Mouse (Mus musculus) cerebellum, adult 2 months (tissue): Measurements from ENCODE around the gene Acly. TPM values are rescaled to one million over a fixed set of nuclear protein-coding genes. Genes with fewer than 3 reads are reported as not detected.
A peak's percentile ranks its signal among the peaks of the same experiment; 100 is the strongest.

Experiments
- DNase-seq, 2 experiments: peaks; one replicate each; pipeline ENCODE4 v3.0.0; 2021
- H3K27ac ChIP-seq: fragments of 200-500 bp; 2 replicates; pipeline ENCODE4 v1.5.1; 2012; ENCODE audit warnings: low read length, control low read depth, inconsistent platforms; ENCODE audit not compliant: insufficient read depth
- H3K27me3 ChIP-seq: fragments of 200-500 bp; 2 replicates; pipeline ENCODE4 v1.6.1; 2012; ENCODE audit warnings: inconsistent platforms, mild to moderate bottlenecking, low read length, moderate library complexity; ENCODE audit not compliant: control insufficient read depth, insufficient read depth
- H3K4me1 ChIP-seq: fragments of 200-500 bp; 2 replicates; pipeline ENCODE4 v1.6.1; 2011; ENCODE audit warnings: low read length; ENCODE audit not compliant: control insufficient read depth, insufficient read depth
- H3K4me3 ChIP-seq: fragments of 200-500 bp; replicated peaks from 2 replicates; pipeline ENCODE3; 2011; ENCODE audit warnings: mild to moderate bottlenecking, low read depth, low read length, control low read depth; ENCODE audit not compliant: insufficient read depth
- CTCF ChIP-seq: fragments of 200-500 bp; IDR thresholded peaks from 2 replicates; pipeline ENCODE4 v1.5.1; 2011; ENCODE audit warnings: low read depth, mild to moderate bottlenecking, control low read depth, low read length, moderate library complexity, borderline replicate concordance; ENCODE audit not compliant: insufficient read depth
- POLR2A ChIP-seq: fragments of 200-500 bp; IDR thresholded peaks from 2 replicates; pipeline ENCODE4 v1.6.1; 2011; ENCODE audit warnings: low read length, control low read depth, borderline replicate concordance; ENCODE audit not compliant: insufficient read depth
- whole genome bisulfite sequencing: fragments of 180-500 bp; shearing (Covaris S2); methylation state at CpG from one replicate; pipeline ENCODE4 v1.1.7; 2018; 5-methylcytosine and 5-hydroxymethylcytosine counted together
- polyA plus RNA-seq: library from polyadenylated mRNA; depleted of rRNA; stranded (reverse); fragments of >200 nt; gene quantifications from 2 replicates; pipeline ENCODE4 v1.2.3, GENCODE M21; 2012

Gene Acly
- polyA plus RNA-seq, 1 experiment = 156 TPM

GRCm38 (mm10) chr11:100569789-100570188 is 42.0 kb upstream of the Acly start:
- 67% methylated on average over 9 of the region's 9 CpGs for WGBS
- no peaks in the 10 kb centered on the region; the same call in 1 of the 2 replicates for H3K4me1 ChIP-seq
- H3K27me3 ChIP-seq = no peaks in the 10 kb centered on the region
- no peak for DNase-seq
- TF ChIP-seq POLR2A (no peak), CTCF (no peak)
- no peak overlapping the region for H3K27ac ChIP-seq
- H3K4me3 ChIP-seq = no peak overlapping the region

- Histone ChIP-seq H3K4me3 (no peak overlapping the region), H3K4me1 (peaks cover 3% of the 10 kb centered on the region; the same call in 1 of the 2 replicates), H3K27ac (no peak overlapping the region), H3K27me3 (no peaks in the 10 kb centered on the region)
- 82% methylated on average over 8 of the region's 8 CpGs for WGBS
- no peak for DNase-seq
- TF ChIP-seq CTCF (no peak), POLR2A (no peak)
Observed at GRCm38 (mm10) chr11:100568692-100569091, 40.9 kb upstream of the Acly start.

- TF ChIP-seq CTCF = no peak
- no peak for TF ChIP-seq POLR2A
- 52% methylated on average over 9 of the region's 9 CpGs for WGBS
Observed at GRCm38 (mm10) chr11:100567815-100568245, 40.0 kb upstream of the Acly start.

DNA sequence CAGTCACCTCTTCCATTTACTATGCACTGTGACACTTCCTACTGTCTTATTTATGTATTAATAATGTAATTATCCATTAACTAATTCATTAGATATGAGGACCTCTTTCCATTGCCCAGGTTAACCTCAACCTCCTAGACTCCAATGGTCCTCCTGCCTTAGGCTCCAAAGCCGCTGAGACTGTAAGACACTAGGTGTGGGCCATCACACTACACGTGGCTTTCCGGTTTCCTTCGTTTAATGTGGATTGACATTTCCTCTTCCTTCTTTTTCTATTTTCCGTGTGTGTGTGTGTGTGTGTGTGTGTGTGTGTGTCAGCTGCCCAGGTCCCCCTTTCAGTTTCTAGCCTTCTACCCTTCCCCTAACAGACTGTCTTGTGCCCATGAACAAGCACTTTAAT is 39.4 kb upstream of the Acly start:
- no peak for DNase-seq
- Histone ChIP-seq H3K27me3 (no peaks in the 10 kb centered on the region), H3K4me1 (peaks cover 3% of the 10 kb centered on the region; the same call in 1 of the 2 replicates), H3K27ac (no peak overlapping the region), H3K4me3 (no peak overlapping the region)
- TF ChIP-seq CTCF (no peak), POLR2A (no peak)
- WGBS = 76% methylated on average over 5 of the region's 5 CpGs

More at GRCm38 (mm10) chr11:100567815-100568245, 40.0 kb upstream of the Acly start:
- Histone ChIP-seq H3K27ac (no peak overlapping the region), H3K27me3 (no peaks in the 10 kb centered on the region), H3K4me3 (no peak overlapping the region), H3K4me1 (peaks cover 3% of the 10 kb centered on the region; the same call in 1 of the 2 replicates)
- DNase-seq = no peak

DNA sequence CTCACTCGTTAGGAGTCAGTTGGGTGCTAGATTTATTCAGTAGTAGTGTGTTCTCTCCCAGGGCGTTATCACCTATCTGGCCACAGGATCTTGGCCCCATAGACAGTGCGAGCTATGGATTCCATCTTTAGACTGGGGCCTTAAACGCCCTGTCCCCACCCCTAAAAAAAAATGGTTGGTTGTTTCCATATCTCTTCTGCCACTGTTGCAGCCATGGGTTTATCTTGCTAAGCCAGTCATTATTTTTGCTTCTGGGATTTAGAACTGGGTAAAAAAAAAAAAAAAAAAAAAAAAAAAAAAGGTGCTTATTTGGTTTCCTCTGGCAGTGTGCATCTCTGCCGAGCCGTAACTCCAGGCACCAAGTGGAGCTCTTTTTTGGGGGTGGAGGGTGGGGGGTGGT is 36.9 kb upstream of the Acly start:
- 91% methylated on average over 6 of the region's 6 CpGs for WGBS
- TF ChIP-seq CTCF (no peak), POLR2A (no peak)
- Histone ChIP-seq H3K4me3 (no peak overlapping the region), H3K4me1 (0 out of 2 replicates have a peak, but pooled peaks cover 3% of the 10 kb centered on the region), H3K27ac (no peak overlapping the region), H3K27me3 (no peaks in the 10 kb centered on the region)
- DNase-seq = no peak

DNA sequence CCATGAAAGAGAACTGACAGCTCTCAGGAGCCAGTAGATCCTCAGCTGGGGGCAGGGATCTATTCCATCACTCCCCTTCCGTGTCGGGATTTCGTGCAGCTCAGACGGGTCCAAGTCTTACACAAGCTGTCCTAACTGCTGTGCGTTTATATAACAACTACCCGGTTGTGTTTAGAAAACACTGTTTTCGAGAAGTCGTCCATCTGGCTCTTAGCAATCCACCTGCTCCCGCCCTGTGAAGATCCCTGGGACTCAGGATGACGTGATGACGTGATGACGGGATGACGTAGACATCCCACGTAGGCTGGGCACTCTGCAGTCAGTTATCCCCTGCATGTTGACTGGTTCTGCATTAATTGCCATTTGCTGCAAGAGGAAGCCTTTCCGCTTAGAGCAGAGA is 36.5 kb upstream of the Acly start:
- DNase-seq = peak in 1 of 2 experiments; percentile 40
- H3K4me1 ChIP-seq = 0 out of 2 replicates have a peak, but pooled peaks cover 3% of the 10 kb centered on the region
- H3K4me3 ChIP-seq = no peak overlapping the region
- H3K27me3 ChIP-seq = no peaks in the 10 kb centered on the region
- no peak overlapping the region for H3K27ac ChIP-seq
- 50% methylated on average over 15 of the region's 15 CpGs for WGBS
- TF ChIP-seq CTCF = no peak

DNA sequence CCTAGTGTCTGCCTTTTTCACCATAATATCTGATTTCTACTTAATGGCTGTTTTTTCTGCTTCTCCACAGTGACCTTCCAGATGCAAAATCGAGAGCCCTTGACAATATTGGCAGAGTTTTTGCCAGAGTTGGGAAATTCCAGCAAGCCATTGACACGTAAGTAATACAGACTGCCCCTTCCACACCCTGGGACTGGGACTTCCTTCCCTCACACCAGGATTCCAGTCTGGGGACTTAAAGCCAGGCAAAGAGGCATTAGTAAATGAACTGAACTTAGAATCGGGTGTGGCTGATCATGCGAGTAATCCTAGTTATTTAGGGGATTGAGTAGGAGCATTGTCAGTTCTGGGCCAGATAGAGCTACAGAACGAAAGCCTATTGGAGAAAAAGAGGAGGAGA is 33.9 kb upstream of the Acly start:
- 73% methylated on average over 5 of the region's 5 CpGs for WGBS
- 0 out of 2 replicates have a peak, but pooled peaks cover 3% of the 10 kb centered on the region for H3K4me1 ChIP-seq
- H3K27me3 ChIP-seq = no peaks in the 10 kb centered on the region
- TF ChIP-seq POLR2A (no peak), CTCF (no peak)
- DNase-seq = no peak
- H3K27ac ChIP-seq = no peak overlapping the region
- H3K4me3 ChIP-seq = no peak overlapping the region

DNA sequence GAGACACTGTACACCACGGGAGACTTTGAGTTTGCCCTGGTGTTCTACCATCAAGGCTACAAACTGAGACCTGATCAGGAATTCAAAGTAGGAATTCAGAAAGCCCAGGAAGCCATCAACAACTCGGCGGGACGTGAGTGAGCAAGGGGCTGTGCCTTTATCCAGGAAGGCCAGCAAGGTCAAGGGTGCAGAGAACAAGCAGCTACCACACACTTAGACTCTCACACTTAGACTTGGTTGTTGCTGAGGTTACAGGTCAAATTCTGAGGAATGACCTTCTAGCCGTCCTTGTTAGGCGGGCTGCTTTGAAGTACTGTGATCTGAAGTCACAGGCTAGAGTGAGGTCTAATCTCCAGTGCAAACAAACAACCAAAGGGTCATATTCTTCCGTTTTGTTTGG is 31.7 kb upstream of the Acly start:
- TF ChIP-seq CTCF (no peak), POLR2A (no peak)
- Histone ChIP-seq H3K27ac (no peak overlapping the region), H3K4me1 (0 out of 2 replicates have a peak, but pooled peaks cover 3% of the 10 kb centered on the region), H3K4me3 (no peak overlapping the region), H3K27me3 (no peaks in the 10 kb centered on the region)
- DNase-seq = no peak
- WGBS = 69% methylated on average over 7 of the region's 7 CpGs
